Mouse (Mus musculus) stomach, embryonic 15.5 days (tissue): Measurements from ENCODE around the gene Epas1. TPM values are rescaled to one million over a fixed set of nuclear protein-coding genes. Genes with fewer than 3 reads are reported as not detected.

Source experiments
- ATAC-seq: fragments of 200-750 bp; cut with Nextera tagmentation; 2 replicates; pipeline ENCODE4 v1.8.0; 2017; ENCODE audit warnings: low read depth, moderate number of reproducible peaks, moderate TSS enrichment; ENCODE audit not compliant: insufficient read depth, low FRiP score
- H3K27ac ChIP-seq: fragments of 300-500 bp; sonication (generic); 2 replicates; pipeline ENCODE4 v1.5.1; 2015; ENCODE audit warnings: mild to moderate bottlenecking, inconsistent platforms
- H3K27me3 ChIP-seq: fragments of 300-500 bp; sonication (generic); replicated peaks from 2 replicates; pipeline ENCODE4 v1.6.1; 2015; ENCODE audit warnings: inconsistent platforms
- H3K36me3 ChIP-seq: fragments of 300-500 bp; sonication (generic); 2 replicates; pipeline ENCODE4 v1.6.1; 2015; ENCODE audit warnings: inconsistent platforms
- H3K4me1 ChIP-seq: fragments of 300-500 bp; sonication (generic); 2 replicates; pipeline ENCODE4 v1.6.1; 2015; ENCODE audit warnings: inconsistent platforms
- H3K4me2 ChIP-seq: fragments of 300-500 bp; sonication (generic); 2 replicates; pipeline ENCODE4 v1.6.1; 2015; ENCODE audit warnings: mild to moderate bottlenecking, inconsistent platforms
- H3K4me3 ChIP-seq: fragments of 300-500 bp; sonication (generic); replicated peaks from 2 replicates; pipeline ENCODE4 v1.5.1; 2015; ENCODE audit warnings: inconsistent platforms
- H3K9ac ChIP-seq: fragments of 300-500 bp; sonication (generic); 2 replicates; pipeline ENCODE4 v1.6.1; 2015; ENCODE audit warnings: inconsistent platforms
- H3K9me3 ChIP-seq: fragments of 300-500 bp; sonication (generic); 2 replicates; pipeline ENCODE4 v1.6.1; 2016; ENCODE audit warnings: inconsistent platforms
- WGBS: fragments of 180-500 bp; shearing (Covaris S2); methylation state at CpG from one replicate; pipeline ENCODE4 v1.1.7; 2015; 5-methylcytosine and 5-hydroxymethylcytosine counted together
- polyA plus RNA-seq: library from polyadenylated mRNA; unstranded; fragments of >200 nt; fragmentation: Nextera tagmentation; extraction: Ambion mirVana; gene quantifications from 2 replicates; pipeline ENCODE4 v1.2.1, GENCODE M21; 2015

Epas1 gene
- polyA plus RNA-seq, 1 experiment from 2014 or later = 4.2 TPM

DNA sequence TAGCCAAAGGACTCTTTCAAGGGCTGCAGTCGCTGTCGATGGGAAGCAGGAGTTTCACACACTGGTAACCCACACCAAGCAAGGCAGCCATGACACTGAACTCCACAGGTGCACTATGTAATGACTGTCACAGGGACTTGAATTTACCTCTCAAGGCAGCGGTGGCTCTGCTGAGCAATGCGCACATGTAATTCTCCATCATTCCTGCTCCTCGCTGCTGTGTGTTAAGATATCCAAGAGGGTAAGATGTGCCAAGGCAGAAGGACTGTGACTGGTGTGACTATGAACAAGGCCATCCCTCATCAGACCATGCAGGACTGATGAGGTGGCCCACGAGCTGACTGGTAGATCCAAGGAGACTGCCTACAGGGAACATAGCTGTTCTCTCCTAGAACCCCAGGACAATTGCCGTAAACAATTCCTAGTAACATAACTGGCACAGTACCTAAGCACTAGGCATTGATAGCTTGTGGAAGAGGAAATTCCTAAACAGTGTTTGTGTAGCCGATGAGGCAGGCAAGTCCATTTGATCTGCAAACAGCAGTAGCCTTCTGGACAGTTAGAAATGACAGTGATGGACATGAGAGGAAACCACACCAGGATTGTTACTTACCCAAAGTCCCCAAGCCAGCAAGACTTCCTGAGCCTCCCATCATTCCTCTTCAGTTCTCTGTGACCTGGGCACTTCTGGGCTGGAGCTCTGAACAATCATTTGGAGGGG is 68.7 kb downstream of the Epas1 start:
- no peak overlapping the region for H3K4me2 ChIP-seq
- no peaks in the 10 kb centered on the region for H3K27me3 ChIP-seq
- H3K9ac ChIP-seq = no peak overlapping the region
- no peaks in the 10 kb centered on the region for H3K4me1 ChIP-seq
- no peaks in the 10 kb centered on the region for H3K36me3 ChIP-seq
- no peak overlapping the region for H3K4me3 ChIP-seq
- no peak for ATAC-seq
- H3K27ac ChIP-seq = no peak overlapping the region
- 84% methylated on average over 8 of the region's 8 CpGs for WGBS
- H3K9me3 ChIP-seq = no peaks in the 10 kb centered on the region

DNA sequence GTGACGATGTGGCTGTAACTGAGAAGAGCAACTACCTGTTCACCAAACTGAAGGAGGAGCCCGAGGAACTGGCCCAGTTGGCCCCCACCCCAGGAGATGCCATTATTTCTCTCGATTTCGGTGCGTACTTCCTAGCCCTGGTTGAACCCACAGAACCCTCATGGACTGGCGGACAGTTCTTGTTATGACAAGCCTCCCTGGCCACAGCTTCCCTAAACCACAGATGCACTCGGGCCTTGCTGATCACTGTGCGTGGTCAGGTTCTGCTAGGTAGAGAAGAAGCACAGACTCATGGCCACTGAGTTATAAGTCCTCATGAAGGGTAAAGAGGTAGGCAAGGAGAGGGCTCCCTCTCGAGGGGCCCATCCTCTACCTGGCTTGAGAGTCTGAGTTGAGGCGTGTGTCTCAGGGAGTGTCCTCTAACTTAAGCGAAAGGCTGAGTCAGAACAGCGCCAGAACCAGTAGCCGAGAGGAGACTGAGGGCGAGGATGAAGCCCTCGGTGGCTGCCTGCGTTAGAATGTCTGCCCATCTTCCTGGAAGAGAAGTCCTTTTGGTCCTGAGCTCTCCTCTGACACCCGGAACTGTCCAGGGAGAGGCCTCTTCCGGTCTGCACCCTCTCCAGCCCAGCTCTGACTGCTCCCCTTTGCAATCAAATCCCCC is 71.1 kb downstream of the Epas1 start:
- no peaks in the 10 kb centered on the region for H3K4me1 ChIP-seq
- 86% methylated on average over 18 of the region's 18 CpGs for WGBS
- ATAC-seq = no peak
- no peak overlapping the region for H3K4me3 ChIP-seq
- no peaks in the 10 kb centered on the region for H3K36me3 ChIP-seq
- H3K9ac ChIP-seq = no peak overlapping the region
- no peak overlapping the region for H3K27ac ChIP-seq
- H3K4me2 ChIP-seq = no peak overlapping the region
- H3K9me3 ChIP-seq = no peaks in the 10 kb centered on the region
- no peaks in the 10 kb centered on the region for H3K27me3 ChIP-seq

- Histone ChIP-seq H3K4me2 (no peak overlapping the region), H3K36me3 (no peaks in the 10 kb centered on the region), H3K4me3 (no peak overlapping the region), H3K4me1 (no peaks in the 10 kb centered on the region), H3K27ac (no peak overlapping the region), H3K9ac (no peak overlapping the region), H3K9me3 (no peaks in the 10 kb centered on the region), H3K27me3 (no peaks in the 10 kb centered on the region)
- 83% methylated on average over 9 of the region's 9 CpGs for WGBS
- ATAC-seq = no peak
These were observed 71.8 kb downstream of the Epas1 start for GRCm38 (mm10) chr17:86825163-86825902.

GRCm38 (mm10) chr17:86826376-86826775 is 72.9 kb downstream of the Epas1 start:
- H3K4me1 ChIP-seq = no peaks in the 10 kb centered on the region
- no peak overlapping the region for H3K27ac ChIP-seq
- no peak overlapping the region for H3K4me2 ChIP-seq
- WGBS = 91% methylated on average over 17 of the region's 17 CpGs
- H3K9me3 ChIP-seq = no peaks in the 10 kb centered on the region
- H3K9ac ChIP-seq = no peak overlapping the region
- H3K27me3 ChIP-seq = no peaks in the 10 kb centered on the region
- no peaks in the 10 kb centered on the region for H3K36me3 ChIP-seq
- H3K4me3 ChIP-seq = no peak overlapping the region
- no peak for ATAC-seq

GRCm38 (mm10) chr17:86827391-86828165 is 74.1 kb downstream of the Epas1 start:
- H3K27ac ChIP-seq = no peak overlapping the region
- no peak overlapping the region for H3K9ac ChIP-seq
- 91% methylated on average over 19 of the region's 19 CpGs for WGBS
- H3K4me2 ChIP-seq = no peak overlapping the region
- H3K9me3 ChIP-seq = no peaks in the 10 kb centered on the region
- ATAC-seq = no peak
- no peak overlapping the region for H3K4me3 ChIP-seq
- no peaks in the 10 kb centered on the region for H3K36me3 ChIP-seq
- H3K4me1 ChIP-seq = no peaks in the 10 kb centered on the region
- no peaks in the 10 kb centered on the region for H3K27me3 ChIP-seq

DNA sequence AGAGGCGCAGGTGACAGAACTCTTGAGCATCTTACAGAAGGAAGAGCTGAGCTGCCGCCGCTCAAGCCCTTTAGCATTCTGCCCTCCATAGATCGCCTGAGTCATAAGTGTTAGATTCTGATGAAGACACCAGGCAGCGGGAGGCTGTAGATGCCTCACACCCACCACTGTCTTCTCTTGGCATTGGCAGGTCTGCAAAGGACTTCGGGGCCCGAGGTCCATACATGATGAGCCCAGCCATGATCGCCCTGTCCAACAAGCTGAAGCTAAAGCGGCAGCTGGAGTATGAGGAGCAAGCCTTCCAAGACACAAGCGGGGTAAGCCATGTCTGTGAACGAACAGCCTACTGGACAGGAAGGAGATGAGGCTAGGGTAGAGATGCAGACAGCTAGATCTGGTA is 75.0 kb downstream of the Epas1 start:
- 93% methylated on average over 11 of the region's 11 CpGs for WGBS
- H3K27ac ChIP-seq = no peak overlapping the region
- H3K9ac ChIP-seq = no peak overlapping the region
- H3K4me3 ChIP-seq = no peak overlapping the region
- H3K9me3 ChIP-seq = no peaks in the 10 kb centered on the region
- no peak overlapping the region for H3K4me2 ChIP-seq
- H3K27me3 ChIP-seq = no peaks in the 10 kb centered on the region
- H3K4me1 ChIP-seq = no peaks in the 10 kb centered on the region
- no peaks in the 10 kb centered on the region for H3K36me3 ChIP-seq
- ATAC-seq = no peak

DNA sequence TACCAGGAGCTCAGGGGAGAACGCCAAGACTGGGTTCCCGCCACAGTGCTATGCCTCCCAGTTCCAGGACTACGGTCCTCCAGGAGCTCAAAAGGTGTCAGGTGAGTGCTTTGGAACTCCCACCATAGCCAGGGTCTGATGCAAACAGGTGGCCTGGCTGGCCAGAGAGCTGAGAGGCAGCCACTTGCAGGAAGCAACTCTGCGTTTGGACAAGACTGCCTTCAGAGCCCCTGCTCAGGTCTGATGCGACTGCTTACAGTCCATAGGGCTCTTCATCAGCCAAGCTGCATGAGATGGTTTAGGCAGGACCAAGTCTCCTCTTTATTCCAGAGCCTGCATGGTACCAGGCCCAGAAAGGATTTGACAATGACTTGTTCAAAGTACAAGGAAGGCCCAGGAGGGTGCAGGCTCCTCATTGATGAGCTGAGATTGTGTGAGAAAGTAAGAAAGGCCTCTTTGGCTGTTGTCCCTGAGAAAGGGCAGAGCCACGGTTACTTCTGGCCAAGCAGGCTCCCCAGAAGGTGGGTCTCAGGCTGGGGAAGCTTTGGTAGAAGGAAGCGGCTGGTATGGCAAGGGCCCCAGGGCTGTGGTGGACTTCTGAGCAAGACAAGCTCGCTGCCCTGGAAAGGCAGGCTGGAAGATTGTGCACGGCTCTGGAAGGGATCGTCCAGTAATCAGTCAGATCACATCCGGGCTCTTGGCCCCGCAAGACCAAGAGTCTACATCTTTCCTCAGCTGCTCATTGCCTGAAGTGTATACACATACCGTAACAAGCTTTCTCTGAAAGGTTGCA is 76.1 kb downstream of the Epas1 start:
- H3K36me3 ChIP-seq = no peaks in the 10 kb centered on the region
- no peak overlapping the region for H3K4me2 ChIP-seq
- ATAC-seq = no peak
- no peaks in the 10 kb centered on the region for H3K27me3 ChIP-seq
- H3K27ac ChIP-seq = no peak overlapping the region
- H3K4me3 ChIP-seq = no peak overlapping the region
- no peaks in the 10 kb centered on the region for H3K9me3 ChIP-seq
- no peaks in the 10 kb centered on the region for H3K4me1 ChIP-seq
- no peak overlapping the region for H3K9ac ChIP-seq
- 87% methylated on average over 13 of the region's 13 CpGs for WGBS

DNA sequence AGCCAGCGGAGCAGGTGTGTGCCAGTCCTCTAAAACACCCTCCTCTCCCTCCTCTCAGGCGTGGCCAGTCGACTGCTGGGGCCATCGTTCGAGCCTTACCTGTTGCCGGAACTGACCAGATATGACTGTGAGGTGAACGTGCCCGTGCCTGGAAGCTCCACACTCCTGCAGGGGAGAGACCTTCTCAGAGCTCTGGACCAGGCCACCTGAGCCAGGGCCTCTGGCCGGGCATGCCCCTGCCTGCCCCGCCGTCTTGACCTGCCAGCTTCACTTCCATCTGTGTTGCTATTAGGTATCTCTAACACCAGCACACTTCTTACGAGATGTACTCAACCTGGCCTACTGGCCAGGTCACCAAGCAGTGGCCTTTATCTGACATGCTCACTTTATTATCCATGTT is 77.4 kb downstream of the Epas1 start:
- ATAC-seq = no peak
- no peak overlapping the region for H3K4me3 ChIP-seq
- H3K9me3 ChIP-seq = no peaks in the 10 kb centered on the region
- no peak overlapping the region for H3K4me2 ChIP-seq
- H3K27ac ChIP-seq = no peak overlapping the region
- no peaks in the 10 kb centered on the region for H3K4me1 ChIP-seq
- no peak overlapping the region for H3K9ac ChIP-seq
- H3K36me3 ChIP-seq = no peaks in the 10 kb centered on the region
- no peaks in the 10 kb centered on the region for H3K27me3 ChIP-seq
- 84% methylated on average over 12 of the region's 12 CpGs for WGBS

DNA sequence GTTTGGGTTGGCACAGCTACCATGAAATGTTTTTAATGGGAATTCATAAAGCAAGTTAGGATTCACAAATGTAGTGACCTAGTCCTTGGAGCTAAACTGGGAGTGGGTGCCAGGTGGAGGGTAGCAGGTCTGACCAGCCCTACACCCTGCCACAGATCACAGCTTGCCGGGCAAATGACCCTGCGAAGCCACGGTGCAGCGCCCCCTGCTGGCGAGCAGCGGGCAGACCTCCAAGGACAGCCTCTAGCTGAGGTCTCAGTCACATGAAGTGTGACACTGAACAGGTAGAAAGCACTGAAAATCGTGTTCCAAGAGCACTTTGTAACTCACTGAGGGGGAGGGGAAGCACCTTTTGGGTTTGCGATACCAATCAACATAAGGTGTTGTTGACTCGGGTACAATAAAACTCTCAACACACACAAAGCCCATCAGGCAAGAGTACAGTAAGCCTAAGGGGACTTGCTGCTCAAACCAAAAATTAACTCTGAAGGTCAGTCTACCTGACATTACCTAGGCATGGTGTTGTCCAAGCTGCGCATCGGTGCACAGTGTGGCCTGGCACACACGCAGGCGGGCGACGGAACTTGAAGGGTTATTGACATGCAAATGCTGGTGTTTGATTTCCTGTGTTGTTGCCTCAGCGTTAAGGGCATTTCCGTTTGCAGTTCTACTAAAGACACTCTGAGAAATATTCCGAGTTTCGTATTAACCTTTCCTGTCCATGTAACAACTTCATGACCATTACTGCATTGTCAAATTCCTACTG is 79.2 kb downstream of the Epas1 start:
- H3K4me1 ChIP-seq = no peaks in the 10 kb centered on the region
- no peak overlapping the region for H3K4me2 ChIP-seq
- H3K27ac ChIP-seq = no peak overlapping the region
- no peaks in the 10 kb centered on the region for H3K27me3 ChIP-seq
- no peak overlapping the region for H3K9ac ChIP-seq
- no peak overlapping the region for H3K4me3 ChIP-seq
- WGBS = 70% methylated on average over 19 of the region's 19 CpGs
- no peaks in the 10 kb centered on the region for H3K36me3 ChIP-seq
- no peak for ATAC-seq
- H3K9me3 ChIP-seq = no peaks in the 10 kb centered on the region

DNA sequence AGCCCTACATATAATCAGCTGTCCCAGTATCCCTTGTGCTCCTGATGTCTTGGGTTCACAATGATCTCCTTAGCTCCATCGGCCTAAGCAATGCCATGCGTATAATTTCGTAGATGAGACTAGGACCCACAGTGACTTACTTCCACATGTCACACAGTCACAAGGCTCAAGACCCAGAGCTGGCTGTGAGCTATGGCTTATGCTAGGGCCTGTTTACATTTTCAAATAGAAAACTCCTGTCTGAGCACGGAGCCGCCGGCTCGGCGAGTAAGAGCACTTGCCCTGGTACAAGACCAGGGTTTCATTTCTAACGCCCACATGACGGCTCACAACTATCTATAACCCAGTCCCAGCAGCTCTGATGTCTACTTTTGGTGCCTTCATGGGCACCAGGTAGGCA is 80.4 kb downstream of the Epas1 start:
- WGBS = 86% methylated on average over 10 of the region's 10 CpGs
- ATAC-seq = no peak

GRCm38 (mm10) chr17:86839308-86839707 is 85.8 kb downstream of the Epas1 start:
- H3K27me3 ChIP-seq = no peaks in the 10 kb centered on the region
- no peak for ATAC-seq
- no peak overlapping the region for H3K9ac ChIP-seq
- H3K27ac ChIP-seq = no peak overlapping the region
- H3K4me2 ChIP-seq = no peak overlapping the region
- no peaks in the 10 kb centered on the region for H3K4me1 ChIP-seq
- no peak overlapping the region for H3K4me3 ChIP-seq
- 77% methylated on average over 5 of the region's 5 CpGs for WGBS
- no peaks in the 10 kb centered on the region for H3K36me3 ChIP-seq
- H3K9me3 ChIP-seq = no peaks in the 10 kb centered on the region

More for the DNA sequence above, 80.4 kb downstream of the Epas1 start:
- Histone ChIP-seq H3K4me2 (no peak overlapping the region), H3K27ac (no peak overlapping the region), H3K36me3 (no peaks in the 10 kb centered on the region), H3K9me3 (no peaks in the 10 kb centered on the region), H3K27me3 (no peaks in the 10 kb centered on the region), H3K4me1 (no peaks in the 10 kb centered on the region), H3K4me3 (no peak overlapping the region), H3K9ac (no peak overlapping the region)
